Mouse (Mus musculus): ENCODE measurements around the gene BC055324. TPM values are rescaled to one million over a fixed set of nuclear protein-coding genes. Genes with fewer than 3 reads are reported as not detected.
A peak's percentile ranks its signal among the peaks of the same experiment; 100 is the strongest.

The BC055324 gene
- total and polyA plus RNA-seq, 3 experiments, result 19.2 to 21.4 TPM; not detected in 1

- peak overlapping the region; percentile 22 to 26; a peak in 3 of 4 replicates for H3K4me3 ChIP-seq (ENCODE audit: control insufficient read depth in 1 of 2, insufficient read depth in 1 of 2, low read depth in 2 of 2, low read length in 2 of 2)
Observed at GRCm38 (mm10) chr1:163992371-163992770, 2.2 kb downstream of the BC055324 start.

GRCm38 (mm10) chr1:163976515-163976914, 18.1 kb downstream of the BC055324 start:
- H3K9me3 ChIP-seq (replicated peaks; ENCODE audit: insufficient read depth, low read length), result no peaks in the 10 kb centered on the region
- H3K36me3 ChIP-seq (ENCODE audit: control insufficient read depth in 1 of 2, insufficient read depth in 2 of 2, low read length in 2 of 2), result peaks cover 10 to 15% of the 10 kb centered on the region in 2 experiments
- H3K79me2 ChIP-seq (ENCODE audit: control insufficient read depth, insufficient read depth, low read length, poor library complexity), result no peaks in the 10 kb centered on the region
- no peaks in the 10 kb centered on the region for H3K27me3 ChIP-seq (ENCODE audit: control insufficient read depth in 1 of 2, insufficient read depth in 2 of 2, low read length in 2 of 2)
- no peak overlapping the region for H3K4me3 ChIP-seq (ENCODE audit: control insufficient read depth in 1 of 2, insufficient read depth in 1 of 2, low read depth in 2 of 2, low read length in 2 of 2)
- DNase-seq (ENCODE audit: low read depth, low spot score), result peak; percentile 28
- no peak overlapping the region for H3K27ac ChIP-seq (ENCODE audit: control insufficient read depth, low read depth, low read length)
- no peak for TF ChIP-seq BHLHE40 (IDR thresholded peaks at IDR 0.05; ENCODE audit: borderline replicate concordance, low read depth, low read length)
- TF ChIP-seq MYB (IDR thresholded peaks at IDR 0.05; ENCODE audit: low read depth, low read length), result no peak
- TF ChIP-seq POLR2AphosphoS2 (IDR thresholded peaks at IDR 0.05; ENCODE audit: low read length), result no peak
- TF ChIP-seq MXI1 (IDR thresholded peaks at IDR 0.05; ENCODE audit: low read depth, low read length), result peak; percentile 37; the same call in 1 of the 2 replicates
- TF ChIP-seq ETS1 (IDR thresholded peaks at IDR 0.05; ENCODE audit: low read depth, low read length), result peak; percentile 57; the same call in 1 of the 2 replicates
- TF ChIP-seq TCF12 (IDR thresholded peaks at IDR 0.05; ENCODE audit: low read depth, low read length), result 0 out of 2 replicates have a peak, but pooled peaks have one; percentile 51
- TF ChIP-seq GABPA (IDR thresholded peaks at IDR 0.05; ENCODE audit: low read depth, low read length), result no peak
- TF ChIP-seq SMC3 (IDR thresholded peaks at IDR 0.05; ENCODE audit: low read depth, low read length), result no peak
- no peak for TF ChIP-seq MAZ (IDR thresholded peaks at IDR 0.05; ENCODE audit: low read depth, low read length)
- no peak for TF ChIP-seq RCOR1 (IDR thresholded peaks at IDR 0.05; ENCODE audit: low read depth, low read length)
- TF ChIP-seq ZKSCAN1 (IDR thresholded peaks at IDR 0.05; ENCODE audit: low read depth, low read length), result no peak
- peak; percentile 22; the same call in 1 of the 2 replicates for TF ChIP-seq SIN3A (IDR thresholded peaks at IDR 0.05; ENCODE audit: low read length)
- no peak for TF ChIP-seq MAX (IDR thresholded peaks at IDR 0.05; ENCODE audit: low read length)
- TF ChIP-seq EP300 (IDR thresholded peaks at IDR 0.05; ENCODE audit: low read depth in 1 of 2, low read length in 2 of 2), result peak; percentile 59 to 64; a peak in 3 of 4 replicates
- TF ChIP-seq GATA1 (IDR thresholded peaks at IDR 0.05; ENCODE audit: low read depth, low read length), result peak; percentile 54; the same call in 1 of the 2 replicates
- TF ChIP-seq TBP (IDR thresholded peaks at IDR 0.05; ENCODE audit: low read depth, low read length), result no peak
- TF ChIP-seq UBTF (IDR thresholded peaks at IDR 0.05; ENCODE audit: borderline replicate concordance, insufficient read depth, low read depth, low read length), result no peak
- TF ChIP-seq CHD2 (IDR thresholded peaks at IDR 0.05; ENCODE audit: low read length), result no peak
- no peak overlapping the region for H3K9ac ChIP-seq (ENCODE audit: control insufficient read depth, low read depth, low read length, poor library complexity, severe bottlenecking)
- H3K4me1 ChIP-seq (ENCODE audit: control insufficient read depth in 1 of 2, insufficient read depth in 2 of 2, low read length in 2 of 2), result peaks cover 2 to 11% of the 10 kb centered on the region in 2 experiments; a peak in 2 of 4 replicates

More at GRCm38 (mm10) chr1:163992371-163992770, 2.2 kb downstream of the BC055324 start:
- Histone ChIP-seq H3K36me3 (ENCODE audit: control insufficient read depth in 1 of 2, insufficient read depth in 2 of 2, low read length in 2 of 2) (peaks cover 2 to 20% of the 10 kb centered on the region in 2 experiments), H3K27me3 (ENCODE audit: control insufficient read depth in 1 of 2, insufficient read depth in 2 of 2, low read length in 2 of 2) (no peaks in the 10 kb centered on the region), H3K27ac (ENCODE audit: control insufficient read depth, low read depth, low read length) (peak overlapping the region; percentile 67), H3K79me2 (ENCODE audit: control insufficient read depth, insufficient read depth, low read length, poor library complexity) (peaks cover 14% of the 10 kb centered on the region), H3K9me3 (replicated peaks; ENCODE audit: insufficient read depth, low read length) (no peaks in the 10 kb centered on the region), H3K4me1 (ENCODE audit: control insufficient read depth in 1 of 2, insufficient read depth in 2 of 2, low read length in 2 of 2) (peaks cover 5 to 12% of the 10 kb centered on the region in 2 experiments; a peak in 3 of 4 replicates), H3K9ac (ENCODE audit: control insufficient read depth, low read depth, low read length, poor library complexity, severe bottlenecking) (peak overlapping the region; percentile 48)
- peak; percentile 62 for DNase-seq (ENCODE audit: low read depth, low spot score)
- TF ChIP-seq ZMIZ1 (IDR thresholded peaks at IDR 0.05; ENCODE audit: low read depth, low read length) (no peak), ZC3H11A (IDR thresholded peaks at IDR 0.05; ENCODE audit: low read depth, low read length) (no peak), NELFE (IDR thresholded peaks at IDR 0.05; ENCODE audit: low read depth, low read length) (no peak), MEF2A (IDR thresholded peaks at IDR 0.05; ENCODE audit: extremely low read depth, insufficient replicate concordance, low read depth, low read length, poor library complexity, severe bottlenecking) (no peak), ZNF384 (IDR thresholded peaks at IDR 0.05; ENCODE audit: low read depth, low read length) (no peak), RCOR1 (IDR thresholded peaks at IDR 0.05; ENCODE audit: low read depth, low read length) (no peak), ELF1 (IDR thresholded peaks at IDR 0.05; ENCODE audit: low read depth, low read length) (no peak), GATA1 (IDR thresholded peaks at IDR 0.05; ENCODE audit: low read depth, low read length) (no peak), BHLHE40 (IDR thresholded peaks at IDR 0.05; ENCODE audit: borderline replicate concordance, low read depth, low read length) (no peak), POLR2A (IDR thresholded peaks at IDR 0.05; ENCODE audit: control insufficient read depth in 1 of 2, insufficient read depth in 1 of 2, low read depth in 1 of 2, low read length in 2 of 2, poor library complexity in 1 of 2) (no peak), TAL1 (IDR thresholded peaks at IDR 0.05; ENCODE audit: low read length) (no peak), MAZ (IDR thresholded peaks at IDR 0.05; ENCODE audit: low read depth, low read length) (no peak), MYB (IDR thresholded peaks at IDR 0.05; ENCODE audit: low read depth, low read length) (no peak), ETS1 (IDR thresholded peaks at IDR 0.05; ENCODE audit: low read depth, low read length) (no peak), NRF1 (IDR thresholded peaks at IDR 0.05; ENCODE audit: insufficient read depth, low read depth, low read length, poor library complexity, severe bottlenecking) (no peak)

Measured in MEL (cell line).